ENCODE assay signal across 12 mouse cellular contexts in the genomic region with DNA sequence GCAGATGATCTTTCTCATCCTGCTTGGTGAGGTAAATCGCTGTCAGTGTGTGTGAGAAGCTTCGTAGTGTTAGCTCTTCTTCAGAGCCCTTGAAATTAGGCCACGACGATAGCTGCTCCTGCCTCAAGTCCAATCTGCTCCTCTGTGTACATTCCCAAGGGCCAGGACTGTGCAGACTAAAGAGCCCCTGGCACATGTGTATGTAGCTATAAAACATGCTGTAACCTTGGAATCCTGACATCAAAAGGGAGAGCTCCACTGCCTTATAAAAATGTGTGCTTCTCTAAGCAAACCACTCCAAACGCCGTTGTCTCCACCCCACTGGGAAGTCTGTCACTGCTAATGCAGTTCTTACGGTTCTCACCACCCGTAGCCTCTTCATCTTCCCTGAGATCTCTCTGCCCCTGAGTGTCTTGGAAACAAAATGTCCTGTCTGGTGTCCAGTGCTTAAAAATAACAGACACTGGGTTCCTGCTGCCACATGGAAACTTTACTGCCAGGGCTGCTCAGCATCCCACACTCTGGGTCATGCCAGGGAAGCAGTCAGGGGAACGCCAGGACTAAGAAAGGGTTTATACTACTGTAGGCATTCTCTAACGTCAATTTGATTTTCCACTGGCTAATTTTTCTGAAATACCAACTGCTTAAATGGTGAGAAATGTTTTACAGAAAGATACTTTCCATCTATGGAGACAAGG.
DNase-seq lines count a peak whose midpoint lies in the region; ATAC-seq lines count a peak whose summit lies in the region.
"Had no signal": no experiment of that assay in that cellular context is flagged by ENCODE, and none has a peak within 500 bp of the region (broad histone marks: within the 10 kb centered on the region; RNA-seq: fewer than 3 reads in every experiment).

No protein-coding gene starts in this region.

- 0 out of 2 replicates have a peak, but pooled peaks have one; percentile 22 for ATAC-seq in hindbrain, embryonic 14.5 days (ENCODE audit: low FRiP score)
- no peak for ATAC-seq in hindbrain, embryonic 11.5 days (ENCODE audit: low FRiP score)
- ATAC-seq in midbrain, embryonic 11.5 days (ENCODE audit: low FRiP score) = no peak
- peak; percentile 34; the same call in 1 of the 2 replicates for ATAC-seq in neural tube, embryonic 15.5 days (ENCODE audit: low FRiP score)
- ATAC-seq: forebrain, postnatal 0 days had no signal

- H3K27me3 ChIP-seq in hindbrain, embryonic 14.5 days (ENCODE audit: control insufficient read depth, insufficient read depth, low read length) = peaks cover 5% of the 10 kb centered on the region; the same call in 1 of the 2 replicates
- no peaks in the 10 kb centered on the region for H3K27me3 ChIP-seq in hindbrain, embryonic 11.5 days (ENCODE audit: control insufficient read depth, insufficient read depth, low read length)
- H3K27me3 ChIP-seq in midbrain, embryonic 11.5 days (ENCODE audit: control insufficient read depth, insufficient read depth, low read length) = 0 out of 2 replicates have a peak, but pooled peaks cover 2% of the 10 kb centered on the region
- peaks cover 13% of the 10 kb centered on the region; the same call in 1 of the 2 replicates for H3K27me3 ChIP-seq in midbrain, embryonic 10.5 days (ENCODE audit: low read depth, poor library complexity, severe bottlenecking)
- H3K27me3 ChIP-seq in neural tube, embryonic 15.5 days (replicated peaks) = no peaks in the 10 kb centered on the region
- H3K27me3 ChIP-seq: liver, embryonic 15.5 days had no signal

- no peaks in the 10 kb centered on the region for H3K36me3 ChIP-seq in hindbrain, embryonic 14.5 days (replicated peaks; ENCODE audit: control insufficient read depth, insufficient read depth)
- no peaks in the 10 kb centered on the region for H3K36me3 ChIP-seq in hindbrain, embryonic 11.5 days (ENCODE audit: control insufficient read depth, insufficient read depth, low read length)
- no peaks in the 10 kb centered on the region for H3K36me3 ChIP-seq in midbrain, embryonic 11.5 days (ENCODE audit: control insufficient read depth, insufficient read depth, low read length)
- H3K36me3 ChIP-seq in midbrain, embryonic 10.5 days = no peaks in the 10 kb centered on the region
- no peaks in the 10 kb centered on the region for H3K36me3 ChIP-seq in neural tube, embryonic 15.5 days
- H3K36me3 ChIP-seq: liver, embryonic 15.5 days had no signal

- H3K4me2 ChIP-seq in hindbrain, embryonic 14.5 days (replicated peaks) = no peak overlapping the region
- no peak overlapping the region for H3K4me2 ChIP-seq in hindbrain, embryonic 11.5 days (replicated peaks; ENCODE audit: low read depth, low read length)
- no peak overlapping the region for H3K4me2 ChIP-seq in midbrain, embryonic 11.5 days
- no peak overlapping the region for H3K4me2 ChIP-seq in neural tube, embryonic 15.5 days
- H3K4me2 ChIP-seq: liver, embryonic 15.5 days had no signal

- H3K4me1 ChIP-seq in hindbrain, embryonic 14.5 days (replicated peaks; ENCODE audit: control insufficient read depth, insufficient read depth, low read length) = peaks cover 18% of the 10 kb centered on the region
- 0 out of 2 replicates have a peak, but pooled peaks cover 7% of the 10 kb centered on the region for H3K4me1 ChIP-seq in hindbrain, embryonic 11.5 days (replicated peaks; ENCODE audit: control insufficient read depth, insufficient read depth, low read length)
- H3K4me1 ChIP-seq in midbrain, embryonic 11.5 days (ENCODE audit: control insufficient read depth, insufficient read depth, low read length) = peaks cover 16% of the 10 kb centered on the region
- H3K4me1 ChIP-seq in midbrain, embryonic 10.5 days = peaks cover 42% of the 10 kb centered on the region
- H3K4me1 ChIP-seq in neural tube, embryonic 15.5 days = peaks cover 33% of the 10 kb centered on the region
- H3K4me1 ChIP-seq: liver, embryonic 15.5 days had no signal

- H3K27ac ChIP-seq in hindbrain, embryonic 14.5 days = no peak overlapping the region
- no peak overlapping the region for H3K27ac ChIP-seq in hindbrain, embryonic 11.5 days (ENCODE audit: low read depth, low read length)
- H3K27ac ChIP-seq in midbrain, embryonic 11.5 days (ENCODE audit: low read depth, low read length) = no peak overlapping the region
- H3K27ac ChIP-seq in midbrain, embryonic 10.5 days (replicated peaks) = no peak overlapping the region
- no peak overlapping the region for H3K27ac ChIP-seq in neural tube, embryonic 15.5 days (replicated peaks)
- H3K27ac ChIP-seq: liver, embryonic 15.5 days had no signal

- no peak overlapping the region for H3K4me3 ChIP-seq in hindbrain, embryonic 14.5 days (replicated peaks; ENCODE audit: low read length)
- no peak overlapping the region for H3K4me3 ChIP-seq in hindbrain, embryonic 11.5 days (ENCODE audit: low read depth, low read length)
- H3K4me3 ChIP-seq in midbrain, embryonic 11.5 days (ENCODE audit: low read depth, low read length) = no peak overlapping the region
- no peak overlapping the region for H3K4me3 ChIP-seq in midbrain, embryonic 10.5 days
- no peak overlapping the region for H3K4me3 ChIP-seq in neural tube, embryonic 15.5 days (replicated peaks)
- H3K4me3 ChIP-seq: liver, embryonic 15.5 days had no signal

- DNase-seq in hindbrain, embryonic 14.5 days (ENCODE audit: low spot score) = no peak
- DNase-seq in hindbrain, embryonic 11.5 days (ENCODE audit: low spot score) = no peak
- DNase-seq in midbrain, embryonic 11.5 days (ENCODE audit: low spot score, missing footprints) = peak; percentile 89
- no peak for DNase-seq in midbrain, embryonic 10.5 days (ENCODE audit: low spot score)
- DNase-seq in gastrocnemius, postnatal 25 days = peak; percentile 54
- no peak for DNase-seq in right cerebral cortex, postnatal 4 days
- DNase-seq: cerebellum, adult 9-11 months; forebrain, postnatal 0 days; heart, adult 11 months; heart, postnatal 10 days had no signal

- no peak overlapping the region for H3K9ac ChIP-seq in hindbrain, embryonic 14.5 days
- H3K9ac ChIP-seq in hindbrain, embryonic 11.5 days (ENCODE audit: low read depth, low read length) = no peak overlapping the region
- no peak overlapping the region for H3K9ac ChIP-seq in midbrain, embryonic 11.5 days (ENCODE audit: low read length)
- H3K9ac ChIP-seq in neural tube, embryonic 15.5 days (replicated peaks) = no peak overlapping the region
- H3K9ac ChIP-seq: forebrain, postnatal 0 days; liver, embryonic 15.5 days had no signal

- 60% methylated on average over 10 of the region's 10 CpGs for WGBS in hindbrain, embryonic 14.5 days
- 53% methylated on average over 10 of the region's 10 CpGs for WGBS in hindbrain, embryonic 11.5 days
- 63% methylated on average over 10 of the region's 10 CpGs for WGBS in midbrain, embryonic 11.5 days
- 68% methylated on average over 10 of the region's 10 CpGs for WGBS in midbrain, embryonic 10.5 days
- 37% methylated on average over 10 of the region's 10 CpGs for WGBS in neural tube, embryonic 15.5 days

- no peaks in the 10 kb centered on the region for H3K9me3 ChIP-seq in hindbrain, embryonic 14.5 days (ENCODE audit: control insufficient read depth, low read length)
- no peaks in the 10 kb centered on the region for H3K9me3 ChIP-seq in hindbrain, embryonic 11.5 days (ENCODE audit: control insufficient read depth, low read length)
- no peaks in the 10 kb centered on the region for H3K9me3 ChIP-seq in midbrain, embryonic 11.5 days (ENCODE audit: control insufficient read depth, low read length)
- H3K9me3 ChIP-seq in midbrain, embryonic 10.5 days (replicated peaks) = no peaks in the 10 kb centered on the region
- H3K9me3 ChIP-seq in neural tube, embryonic 15.5 days (replicated peaks) = no peaks in the 10 kb centered on the region
- H3K9me3 ChIP-seq: liver, embryonic 15.5 days had no signal

Comparison
In these comparisons a context has a peak if more than half of its experiments do, and no peak if none do; other contexts are left out.
1. ATAC-seq: peak in hindbrain, embryonic 14.5 days (single experiment) and neural tube, embryonic 15.5 days (single experiment); none in hindbrain, embryonic 11.5 days (single experiment) and midbrain, embryonic 11.5 days (single experiment).
2. DNase-seq: peak in midbrain, embryonic 11.5 days (single experiment) and gastrocnemius, postnatal 25 days (single experiment); none in hindbrain, embryonic 14.5 days (single experiment), hindbrain, embryonic 11.5 days (single experiment), midbrain, embryonic 10.5 days (single experiment) and right cerebral cortex, postnatal 4 days (single experiment).